Mouse (Mus musculus) thymus, postnatal 25 days (tissue): ENCODE measurements around the gene Gprc5b.

Experiments used
- DNase-seq: peaks from one replicate; pipeline ENCODE4 v3.0.0; 2022

The Gprc5b gene

GRCm38 (mm10) chr7:118995007-118995406 is at the start of gene Gprc5b:
Gprc5b (minus strand) TSS chr7:118995211.
- peak; percentile 92 for DNase-seq

DNA sequence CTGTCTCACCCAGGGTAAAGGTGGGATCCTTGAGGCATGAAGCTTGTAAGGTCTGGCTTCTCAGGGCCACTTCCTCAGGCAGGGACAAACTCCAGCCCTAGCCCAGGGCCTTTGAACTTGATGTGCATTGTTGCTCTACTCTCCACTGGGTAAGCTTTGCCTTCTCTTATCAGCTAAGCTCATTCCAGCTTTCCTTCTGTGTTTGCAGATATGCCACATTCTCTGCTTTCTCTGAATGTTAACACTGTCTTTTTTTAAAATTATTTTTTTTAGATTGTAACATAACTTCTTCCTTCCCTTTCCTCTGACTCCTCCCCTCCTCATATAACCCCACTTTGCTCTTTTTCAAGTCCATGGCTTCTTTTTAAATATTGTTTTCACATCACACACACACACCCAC is 46.5 kb upstream of the Gprc5b start:
- DNase-seq: no peak

GRCm38 (mm10) chr7:119037581-119037980 is 42.6 kb upstream of the Gprc5b start:
- DNase-seq: no peak

GRCm38 (mm10) chr7:119034243-119034961 is 39.4 kb upstream of the Gprc5b start:
- DNase-seq: no peak

DNA sequence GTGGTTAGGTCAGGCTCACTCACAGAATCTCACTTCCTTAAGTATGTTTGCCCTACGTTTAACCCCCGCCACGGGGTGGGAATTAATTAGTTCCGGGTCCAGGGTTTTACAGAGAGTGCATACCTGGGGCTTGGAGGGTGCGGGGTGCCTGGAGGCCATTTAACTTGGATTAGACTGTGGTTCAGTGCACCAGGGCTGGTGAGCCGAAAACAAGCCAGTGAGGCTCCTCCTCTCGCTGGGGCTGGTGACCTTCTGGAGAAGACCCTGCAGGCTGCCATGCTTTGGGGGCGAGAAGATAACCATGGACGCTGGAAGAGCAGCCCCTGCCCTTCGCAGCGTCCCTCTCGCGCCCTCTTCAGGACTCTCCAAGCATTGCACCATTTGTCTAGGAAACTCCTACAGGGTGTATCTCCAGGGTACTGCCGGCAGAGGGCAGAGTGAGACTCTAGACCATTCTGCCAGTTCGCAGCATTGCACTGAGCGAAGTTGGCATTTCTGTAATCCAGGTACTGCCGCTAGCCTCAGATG is 28.4 kb upstream of the Gprc5b start:
- DNase-seq: peak; percentile 55

- DNase-seq: peak; percentile 33
Measured at GRCm38 (mm10) chr7:119022238-119023156, 27.5 kb upstream of the Gprc5b start.

DNA sequence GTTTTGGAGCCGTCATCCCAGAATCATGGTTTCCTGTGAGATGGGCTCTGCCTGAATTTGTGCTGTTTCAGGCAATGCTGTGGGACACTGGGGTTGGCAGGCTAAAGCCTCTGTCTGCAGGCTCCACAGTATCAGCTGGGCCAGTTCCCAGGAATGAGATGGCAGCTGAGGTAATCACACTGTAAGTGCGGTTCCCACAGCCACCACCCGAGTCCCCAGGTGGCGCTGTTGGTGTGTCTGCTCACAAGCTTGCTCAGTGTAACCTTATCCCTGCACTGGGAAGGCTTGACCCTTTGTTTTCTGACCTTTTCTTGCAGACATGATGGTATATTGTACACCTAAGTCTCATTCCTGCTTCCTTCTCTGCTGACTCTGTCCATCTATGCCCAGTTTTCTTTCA is 24.5 kb upstream of the Gprc5b start:
- peak; percentile 9 for DNase-seq

GRCm38 (mm10) chr7:119015736-119016135 is 20.7 kb upstream of the Gprc5b start:
- DNase-seq: no peak

DNA sequence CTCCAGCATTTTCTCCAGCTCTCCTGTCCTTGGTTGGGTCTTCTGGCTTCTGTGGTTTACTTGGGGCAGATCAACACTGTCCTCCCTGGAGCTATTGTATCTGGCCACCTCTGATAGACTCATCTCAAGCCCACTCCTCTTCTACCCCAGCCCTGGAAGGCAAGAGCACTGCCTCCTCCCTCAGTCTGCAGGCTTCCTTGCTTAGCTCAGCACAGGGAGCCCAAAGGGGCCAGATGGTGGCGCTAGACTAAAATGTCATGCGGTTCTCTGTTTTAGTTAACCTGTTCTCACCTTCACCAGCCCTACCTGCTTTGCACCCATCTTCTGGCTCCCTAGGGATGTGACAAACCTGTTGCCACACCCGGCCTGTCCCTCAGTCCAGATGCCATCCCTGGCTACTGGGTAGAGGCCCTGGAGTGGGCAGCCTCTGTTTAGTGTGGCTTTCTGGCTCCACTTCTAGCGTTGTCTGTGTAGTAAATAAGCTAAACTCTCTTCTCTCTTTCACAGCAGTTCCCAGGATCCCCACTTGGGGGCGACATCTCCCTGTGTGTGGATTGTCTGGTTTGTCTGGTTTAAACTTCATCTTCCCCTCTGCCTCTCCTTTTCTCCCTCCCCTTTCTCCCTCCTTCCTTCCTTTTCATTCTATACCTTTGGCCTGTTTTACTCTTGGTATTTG is 16.0 kb upstream of the Gprc5b start:
- DNase-seq: peak; percentile 52

DNA sequence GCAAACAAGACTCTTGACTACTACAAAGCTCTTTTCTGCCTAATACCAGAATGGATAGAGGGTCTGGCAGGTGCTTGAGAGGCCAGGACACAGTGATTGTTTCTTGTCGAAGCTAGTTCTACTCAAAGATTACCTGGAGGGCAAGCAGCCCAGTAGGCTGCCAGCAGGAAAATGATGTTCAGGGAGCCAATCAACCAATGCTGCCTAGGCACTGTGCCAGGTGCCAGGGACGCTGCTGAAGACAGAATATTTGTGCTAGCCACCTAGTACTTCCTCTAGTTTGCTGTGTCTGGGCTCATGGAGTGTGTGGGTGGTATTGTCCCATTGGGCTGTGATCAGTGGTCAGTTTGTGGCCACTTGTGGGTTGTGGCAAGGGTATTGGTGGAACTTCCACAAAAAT is 7.5 kb upstream of the Gprc5b start:
- no peak for DNase-seq

DNA sequence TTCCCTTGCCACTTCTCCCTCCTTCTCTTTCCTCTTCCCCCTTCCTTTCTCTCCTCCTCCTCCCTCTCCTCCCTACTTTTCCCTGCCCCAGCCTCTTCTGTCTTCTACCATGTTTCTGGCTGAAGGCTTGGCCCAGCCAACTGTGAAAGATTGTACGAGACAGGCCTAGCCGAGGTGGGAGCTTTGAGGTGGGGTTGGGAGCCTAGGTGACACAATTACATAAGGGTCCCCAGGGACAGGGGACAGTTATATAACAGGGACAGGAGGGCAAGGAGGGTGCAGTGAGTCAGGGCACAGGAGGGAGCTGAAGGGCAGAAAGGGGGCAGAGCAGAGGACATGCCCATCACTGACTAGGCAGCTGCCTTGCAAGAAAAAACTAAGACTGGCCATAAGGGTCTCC is 7.0 kb upstream of the Gprc5b start:
- DNase-seq: no peak

DNA sequence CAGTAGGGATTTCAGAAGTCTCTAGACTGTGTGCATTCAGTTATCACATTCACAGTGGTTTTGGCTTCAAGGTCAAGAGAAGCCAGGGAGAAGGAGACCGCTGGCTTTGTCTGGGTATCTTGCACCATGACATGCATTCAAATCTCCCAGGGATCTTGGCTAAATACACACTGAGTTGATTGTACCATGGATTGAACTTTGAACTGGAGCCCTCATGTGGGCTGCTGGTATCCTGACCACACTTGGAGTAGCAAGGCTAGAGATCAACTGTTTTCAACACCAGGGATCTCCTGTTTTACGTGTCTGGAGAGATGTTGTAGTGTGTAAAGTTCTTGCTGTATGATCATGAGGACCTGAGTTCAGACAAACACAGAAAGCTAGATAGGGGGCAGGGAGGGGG is 4.8 kb upstream of the Gprc5b start:
- DNase-seq: no peak

DNA sequence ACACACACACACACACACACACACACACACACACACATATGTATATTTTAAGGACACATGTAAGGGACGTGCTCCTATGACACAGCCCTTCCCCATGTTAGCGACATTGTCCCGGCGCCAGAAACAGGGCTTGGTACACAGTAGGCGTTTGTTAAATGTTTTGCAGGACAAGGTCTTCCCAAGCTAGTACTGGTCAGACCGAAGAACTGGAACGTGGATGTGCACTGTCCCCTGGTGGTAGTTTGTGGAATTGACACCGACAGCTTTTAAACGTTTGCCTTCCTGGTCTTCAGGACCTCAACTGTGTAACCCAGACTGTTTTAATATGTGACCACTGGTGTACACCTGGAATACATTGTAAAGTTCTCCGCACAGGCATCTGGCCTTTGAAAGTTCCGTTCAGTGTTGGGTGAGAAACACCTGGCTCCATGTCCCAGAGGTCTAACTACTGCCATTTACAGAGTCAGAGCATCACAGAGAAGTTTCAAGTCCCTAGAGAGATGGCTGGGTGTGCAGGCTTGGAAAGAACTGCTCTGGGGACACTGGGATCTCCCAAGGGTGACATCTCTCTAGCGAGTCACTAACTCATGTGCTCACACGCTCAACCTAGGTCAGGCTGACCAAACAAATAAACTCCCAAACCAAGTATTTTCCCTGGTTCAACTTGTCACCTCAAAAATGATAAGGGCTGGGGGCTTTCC is 1.3 kb upstream of the Gprc5b start:
- DNase-seq: peak; percentile 78

GRCm38 (mm10) chr7:118995671-118996070 is 660 bp upstream of the Gprc5b start:
- no peak for DNase-seq

GRCm38 (mm10) chr7:118994231-118994842 is 674 bp downstream of the Gprc5b start:
- DNase-seq: peak; percentile 11

DNA sequence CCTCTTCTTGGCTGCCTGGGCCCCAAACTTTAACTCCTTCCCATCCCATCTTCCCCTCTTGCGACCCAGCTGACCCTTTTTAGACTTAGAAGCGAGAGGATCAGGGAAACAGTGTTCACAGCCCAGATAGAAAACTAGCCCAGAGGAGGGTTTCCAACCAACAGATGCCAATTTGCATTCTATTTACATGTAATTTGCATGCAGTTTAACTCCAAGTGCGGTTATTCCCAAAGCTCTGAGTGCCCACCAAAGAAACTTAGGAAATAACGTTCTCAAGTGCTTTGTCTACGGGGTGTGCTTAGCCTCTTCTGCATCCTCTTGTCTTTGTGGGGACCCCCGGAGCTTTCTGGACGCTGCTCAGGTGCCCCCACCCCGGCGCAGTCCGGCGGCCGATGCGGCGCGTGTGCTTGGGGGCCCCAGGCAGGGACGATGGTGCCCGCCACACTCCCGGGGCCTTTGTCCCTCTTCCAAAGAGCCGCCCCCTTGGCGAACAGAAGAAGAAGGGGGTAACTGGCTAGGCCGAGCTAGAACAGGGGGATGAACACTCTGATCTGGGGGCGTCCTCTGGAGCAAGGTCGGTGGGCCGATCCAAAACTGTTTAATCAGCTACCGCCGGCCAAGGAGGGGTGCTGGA is 1.3 kb downstream of the Gprc5b start:
- DNase-seq: no peak

- DNase-seq: no peak
Measured at GRCm38 (mm10) chr7:118992623-118993405, 2.2 kb downstream of the Gprc5b start.

DNA sequence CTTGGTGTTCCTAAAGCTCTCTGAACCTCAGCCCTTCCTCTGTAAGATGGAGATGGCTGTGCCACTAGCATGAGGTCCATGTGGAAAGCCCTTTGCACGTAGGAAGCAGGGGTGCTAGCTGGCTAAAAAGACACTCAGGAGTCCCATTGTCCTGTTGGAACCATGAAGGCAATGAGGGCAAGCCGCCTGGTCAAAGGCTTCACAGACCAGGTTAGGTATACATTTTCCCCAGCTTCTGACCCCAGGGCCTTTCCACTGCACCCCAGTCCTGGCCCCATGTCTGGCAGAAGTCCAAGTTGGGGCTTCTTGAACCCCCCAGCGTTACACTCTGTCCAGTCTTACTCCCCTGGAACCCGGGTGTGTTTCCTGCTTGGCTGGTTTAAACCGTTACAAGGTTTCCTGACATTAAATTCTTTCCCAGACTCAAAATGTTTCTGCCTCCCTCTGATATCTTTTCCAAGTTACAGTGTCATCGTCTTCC is 2.9 kb downstream of the Gprc5b start:
- DNase-seq: no peak

DNA sequence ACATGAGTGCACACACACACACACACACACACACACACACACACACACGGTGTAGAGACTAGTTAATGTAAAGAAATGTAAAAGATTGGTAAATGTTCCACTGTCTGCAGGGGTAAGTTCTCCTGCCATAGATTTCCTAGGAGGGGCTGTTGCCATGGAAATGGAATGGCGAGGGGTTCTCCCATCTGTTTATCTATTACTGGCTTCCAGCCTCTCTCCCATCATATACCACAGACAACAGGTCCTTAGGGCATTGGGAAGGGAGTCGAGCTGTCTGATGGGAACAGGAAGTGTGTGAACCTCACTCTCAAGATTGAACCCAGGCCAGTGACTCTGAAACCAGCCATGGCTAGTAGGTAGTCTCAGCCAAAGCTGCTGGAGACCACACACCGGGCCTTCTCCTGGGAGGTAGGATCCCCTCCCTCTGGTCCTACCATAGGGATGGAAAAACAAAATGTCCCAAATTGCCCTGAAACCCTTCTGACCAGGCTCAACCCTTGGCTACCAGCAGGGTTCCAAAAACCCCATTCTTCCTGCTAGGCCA is 3.6 kb downstream of the Gprc5b start:
- DNase-seq: no peak

DNA sequence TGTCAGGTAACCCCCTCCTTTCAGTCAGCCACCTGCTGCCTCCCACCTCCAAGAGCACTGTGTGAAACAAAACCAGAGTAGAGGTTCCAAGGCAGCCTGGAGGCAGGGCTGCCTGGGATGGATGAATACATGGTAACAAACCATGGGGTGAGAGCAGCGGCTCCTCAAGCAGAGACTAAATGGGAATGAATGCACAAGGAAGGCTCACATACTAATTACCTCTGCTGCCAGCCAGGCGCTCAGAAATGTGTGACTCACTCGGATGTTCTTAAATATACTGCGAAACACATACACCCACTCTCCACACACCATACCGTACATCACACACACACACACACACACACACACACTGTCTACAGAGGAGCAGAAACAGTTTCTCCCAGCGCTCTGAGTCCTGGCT is 4.7 kb downstream of the Gprc5b start:
- DNase-seq: no peak
